Mouse (Mus musculus): ENCODE data around the gene Prss36. TPM values are rescaled to one million over a fixed set of nuclear protein-coding genes. Genes with fewer than 3 reads are reported as not detected.
A peak's percentile ranks its signal among the peaks of the same experiment; 100 is the strongest.

Prss36 gene
- total RNA-seq, 4 experiments from 2014 or later = 8.0 to 12.7 (median 9.1) TPM

GRCm38 (mm10) chr7:127935028-127935722, 11.3 kb downstream of the Prss36 start:
- DNase-seq (ENCODE audit: low spot score in 2 of 2) = peak; percentile 92 to 96

- DNase-seq (ENCODE audit: low spot score in 2 of 2) = no peak
Observed at GRCm38 (mm10) chr7:127934075-127934474, 12.4 kb downstream of the Prss36 start.

GRCm38 (mm10) chr7:127932273-127933031, 14.1 kb downstream of the Prss36 start:
- DNase-seq (ENCODE audit: low spot score in 2 of 2) = no peak

GRCm38 (mm10) chr7:127931351-127932135, 15.0 kb downstream of the Prss36 start:
- DNase-seq (ENCODE audit: low spot score in 2 of 2) = no peak

GRCm38 (mm10) chr7:127930636-127931035, 15.9 kb downstream of the Prss36 start:
- no peak for DNase-seq (ENCODE audit: low spot score in 2 of 2)

- no peak for DNase-seq (ENCODE audit: low spot score in 2 of 2)
Observed at GRCm38 (mm10) chr7:127929923-127930322, 16.6 kb downstream of the Prss36 start, which contains the start of gene Prss8. Gene Prss8 (minus strand): TSS chr7:127930104.

GRCm38 (mm10) chr7:127928596-127928995, 17.9 kb downstream of the Prss36 start:
- DNase-seq (ENCODE audit: low spot score in 2 of 2) = no peak

- DNase-seq (ENCODE audit: low spot score in 2 of 2) = no peak
Observed at GRCm38 (mm10) chr7:127927726-127928125, 18.8 kb downstream of the Prss36 start.

GRCm38 (mm10) chr7:127926846-127927245, 19.7 kb downstream of the Prss36 start:
- DNase-seq (ENCODE audit: low spot score in 2 of 2) = no peak

GRCm38 (mm10) chr7:127926066-127926465, 20.5 kb downstream of the Prss36 start:
- DNase-seq (ENCODE audit: low spot score in 2 of 2) = no peak

GRCm38 (mm10) chr7:127925252-127925651, 21.3 kb downstream of the Prss36 start:
- no peak for DNase-seq (ENCODE audit: low spot score in 2 of 2)

GRCm38 (mm10) chr7:127923714-127924113, 22.8 kb downstream of the Prss36 start:
- DNase-seq (ENCODE audit: low spot score in 2 of 2) = no peak

- DNase-seq (ENCODE audit: low spot score in 2 of 2) = no peak
Observed at GRCm38 (mm10) chr7:127922451-127923275, 23.9 kb downstream of the Prss36 start.

GRCm38 (mm10) chr7:127921516-127921915, 25.0 kb downstream of the Prss36 start:
- no peak for DNase-seq (ENCODE audit: low spot score in 2 of 2)

- DNase-seq (ENCODE audit: low spot score in 2 of 2) = no peak
Observed at GRCm38 (mm10) chr7:127919290-127919689, 27.2 kb downstream of the Prss36 start.

- DNase-seq (ENCODE audit: low spot score in 2 of 2) = no peak
Observed at GRCm38 (mm10) chr7:127918203-127918602, 28.3 kb downstream of the Prss36 start.

GRCm38 (mm10) chr7:127915293-127915692, 31.2 kb downstream of the Prss36 start:
- no peak for DNase-seq (ENCODE audit: low spot score in 2 of 2)

- no peak for DNase-seq (ENCODE audit: low spot score in 2 of 2)
Observed at GRCm38 (mm10) chr7:127912938-127913337, 33.6 kb downstream of the Prss36 start.

GRCm38 (mm10) chr7:127912190-127912871, 34.2 kb downstream of the Prss36 start, which contains the start of gene Kat8:
Gene Kat8 (plus strand): TSS chr7:127912516.
- DNase-seq (ENCODE audit: low spot score in 2 of 2) = peak; percentile 82 to 84

- no peak for DNase-seq (ENCODE audit: low spot score in 2 of 2)
Observed at GRCm38 (mm10) chr7:127908656-127909055, 37.9 kb downstream of the Prss36 start.
